Mouse (Mus musculus) spleen, adult 2 months (tissue): ENCODE data around the gene Tmem130. TPM values are rescaled to one million over a fixed set of nuclear protein-coding genes. Genes with fewer than 3 reads are reported as not detected.

Experiments used
- DNase-seq, 2 experiments: peaks; one replicate each; pipeline versions ENCODE4 v3.0.0 to v3.0.0-alpha.2; 2012 to 2021; ENCODE audit warnings: low spot score in 2 of 2, low read depth in 1 of 2
- H3K27ac ChIP-seq: fragments of 200-500 bp; 2 replicates; pipeline ENCODE4 v1.5.1; 2012; ENCODE audit warnings: low read length, inconsistent platforms; ENCODE audit not compliant: insufficient read depth
- H3K27me3 ChIP-seq: fragments of 200-500 bp; 2 replicates; pipeline ENCODE4 v1.6.1; 2012; ENCODE audit warnings: mild to moderate bottlenecking, moderate library complexity, low read length, inconsistent platforms; ENCODE audit not compliant: control insufficient read depth, insufficient read depth
- H3K36me3 ChIP-seq: fragments of 200-500 bp; 2 replicates; pipeline ENCODE4 v1.6.1; 2012; ENCODE audit warnings: mild to moderate bottlenecking, low read length, inconsistent platforms; ENCODE audit not compliant: control insufficient read depth, insufficient read depth
- H3K4me1 ChIP-seq: fragments of 200-500 bp; 2 replicates; pipeline ENCODE4 v1.6.1; 2011; ENCODE audit warnings: inconsistent platforms; ENCODE audit not compliant: control insufficient read depth, insufficient read depth, insufficient read length
- H3K4me3 ChIP-seq: fragments of 200-500 bp; 2 replicates; pipeline ENCODE4 v1.5.1; 2011; ENCODE audit warnings: mild to moderate bottlenecking, inconsistent platforms; ENCODE audit not compliant: insufficient read depth, insufficient read length; ENCODE audit errors: extremely low read depth
- CTCF ChIP-seq: fragments of 200-500 bp; IDR thresholded peaks from 2 replicates; pipeline ENCODE4 v1.5.1; 2011; ENCODE audit warnings: mild to moderate bottlenecking, inconsistent platforms; ENCODE audit not compliant: insufficient read depth, insufficient read length, insufficient replicate concordance; ENCODE audit errors: extremely low read depth
- POLR2A ChIP-seq: fragments of 200-500 bp; IDR thresholded peaks from 2 replicates; pipeline ENCODE4 v1.6.1; 2011; ENCODE audit warnings: low read depth, low read length, inconsistent platforms
- WGBS: fragments of 180-500 bp; shearing (Covaris S2); methylation state at CpG from one replicate; pipeline ENCODE4 v1.1.7; 2018; 5-methylcytosine and 5-hydroxymethylcytosine counted together
- polyA plus RNA-seq: library from polyadenylated mRNA; depleted of rRNA; stranded (reverse); fragments of >200 nt; gene quantifications from 2 replicates; pipeline ENCODE4 v1.2.3, GENCODE M21; 2012

Gene Tmem130
- polyA plus RNA-seq, 1 experiment, result not detected

GRCm38 (mm10) chr5:144724926-144725325 lies 36.7 kb downstream of the Tmem130 start:
- TF ChIP-seq POLR2A (no peak), CTCF (no peak)
- Histone ChIP-seq H3K27ac (no peak overlapping the region), H3K4me1 (no peaks in the 10 kb centered on the region), H3K4me3 (no peak overlapping the region), H3K27me3 (no peaks in the 10 kb centered on the region), H3K36me3 (no peaks in the 10 kb centered on the region)
- DNase-seq, result no peak
- WGBS, result 54% methylated on average over 2 of the region's 2 CpGs

- H3K27ac ChIP-seq, result no peak overlapping the region
- TF ChIP-seq CTCF (no peak), POLR2A (no peak)
- H3K4me1 ChIP-seq, result no peaks in the 10 kb centered on the region
- no peak for DNase-seq
- H3K4me3 ChIP-seq, result no peak overlapping the region
- 67% methylated on average over 4 of the region's 4 CpGs for WGBS
- H3K36me3 ChIP-seq, result no peaks in the 10 kb centered on the region
- no peaks in the 10 kb centered on the region for H3K27me3 ChIP-seq
These were observed 41.3 kb downstream of the Tmem130 start for GRCm38 (mm10) chr5:144720281-144720680.

GRCm38 (mm10) chr5:144719781-144720180 lies 41.8 kb downstream of the Tmem130 start:
- H3K36me3 ChIP-seq, result no peaks in the 10 kb centered on the region
- H3K27me3 ChIP-seq, result no peaks in the 10 kb centered on the region
- H3K4me1 ChIP-seq, result no peaks in the 10 kb centered on the region
- no peak overlapping the region for H3K4me3 ChIP-seq
- TF ChIP-seq POLR2A, result no peak
- TF ChIP-seq CTCF, result no peak
- no peak overlapping the region for H3K27ac ChIP-seq
- DNase-seq, result no peak
- 80% methylated on average over 6 of the region's 6 CpGs for WGBS

- WGBS, result 63% methylated on average over 6 of the region's 6 CpGs
- H3K27ac ChIP-seq, result no peak overlapping the region
- H3K4me3 ChIP-seq, result no peak overlapping the region
- H3K4me1 ChIP-seq, result no peaks in the 10 kb centered on the region
- DNase-seq, result no peak
- H3K27me3 ChIP-seq, result no peaks in the 10 kb centered on the region
- H3K36me3 ChIP-seq, result no peaks in the 10 kb centered on the region
- TF ChIP-seq CTCF (no peak), POLR2A (no peak)
These were observed 44.4 kb downstream of the Tmem130 start for GRCm38 (mm10) chr5:144717186-144717585.

GRCm38 (mm10) chr5:144713371-144713770 lies 48.2 kb downstream of the Tmem130 start:
- no peak overlapping the region for H3K4me3 ChIP-seq
- no peaks in the 10 kb centered on the region for H3K27me3 ChIP-seq
- H3K4me1 ChIP-seq, result no peaks in the 10 kb centered on the region
- no peaks in the 10 kb centered on the region for H3K36me3 ChIP-seq
- no peak overlapping the region for H3K27ac ChIP-seq
- TF ChIP-seq POLR2A (no peak), CTCF (no peak)
- 88% methylated on average over 10 of the region's 10 CpGs for WGBS
- no peak for DNase-seq

- no peak overlapping the region for H3K27ac ChIP-seq
- no peaks in the 10 kb centered on the region for H3K27me3 ChIP-seq
- 88% methylated on average over 6 of the region's 6 CpGs for WGBS
- no peaks in the 10 kb centered on the region for H3K36me3 ChIP-seq
- H3K4me1 ChIP-seq, result no peaks in the 10 kb centered on the region
- H3K4me3 ChIP-seq, result no peak overlapping the region
- no peak for TF ChIP-seq CTCF
- no peak for TF ChIP-seq POLR2A
- DNase-seq, result no peak
These were observed 54.0 kb downstream of the Tmem130 start for GRCm38 (mm10) chr5:144707603-144708002.

GRCm38 (mm10) chr5:144703464-144704368 lies 57.9 kb downstream of the Tmem130 start:
- Histone ChIP-seq H3K36me3 (no peaks in the 10 kb centered on the region), H3K4me1 (no peaks in the 10 kb centered on the region), H3K4me3 (no peak overlapping the region), H3K27me3 (no peaks in the 10 kb centered on the region), H3K27ac (no peak overlapping the region)
- DNase-seq, result no peak
- WGBS, result 81% methylated on average over 20 of the region's 20 CpGs
- TF ChIP-seq POLR2A (no peak), CTCF (no peak)
